ENCODE assay signal across 9 mouse cellular contexts in genomic region chr2:129471905-129472304, GRCm38 (mm10).
DNase-seq lines count a peak whose midpoint lies in the region; ATAC-seq and TF ChIP-seq lines count a peak whose summit lies in the region.
"Had no signal": no experiment of that assay in that cellular context is flagged by ENCODE, and none has a peak within 500 bp of the region (broad histone marks: within the 10 kb centered on the region; RNA-seq: fewer than 3 reads in every experiment).

No protein-coding gene starts in this region.

- no peak overlapping the region for H3K4me3 ChIP-seq in intestine, postnatal 0 days (ENCODE audit: low read depth, low read length)
- H3K4me3 ChIP-seq in intestine, embryonic 16.5 days (ENCODE audit: low read length), result no peak overlapping the region
- H3K4me3 ChIP-seq: embryonic facial prominence, embryonic 15.5 days; limb, embryonic 13.5 days had no signal

- H3K36me3 ChIP-seq in intestine, postnatal 0 days (ENCODE audit: control insufficient read depth, insufficient read depth), result no peaks in the 10 kb centered on the region
- H3K36me3 ChIP-seq in intestine, embryonic 16.5 days (ENCODE audit: control insufficient read depth, insufficient read depth, low read length), result no peaks in the 10 kb centered on the region
- H3K36me3 ChIP-seq: embryonic facial prominence, embryonic 15.5 days; limb, embryonic 13.5 days had no signal

- no peak for ATAC-seq in intestine, postnatal 0 days
- ATAC-seq in intestine, embryonic 16.5 days, result no peak
- peak; percentile 83 for ATAC-seq in megakaryocyte, adult 5-6 weeks (ENCODE audit: poor library complexity, severe bottlenecking)

- H3K27me3 ChIP-seq in intestine, postnatal 0 days (replicated peaks; ENCODE audit: control insufficient read depth, insufficient read depth, low read length), result no peaks in the 10 kb centered on the region
- H3K27me3 ChIP-seq in intestine, embryonic 16.5 days (replicated peaks; ENCODE audit: control insufficient read depth, insufficient read depth, low read length), result no peaks in the 10 kb centered on the region
- H3K27me3 ChIP-seq: embryonic facial prominence, embryonic 15.5 days; limb, embryonic 13.5 days had no signal

- H3K9ac ChIP-seq in intestine, postnatal 0 days (ENCODE audit: low read depth, low read length), result no peak overlapping the region
- no peak overlapping the region for H3K9ac ChIP-seq in intestine, embryonic 16.5 days (ENCODE audit: low read depth, low read length)
- H3K9ac ChIP-seq: embryonic facial prominence, embryonic 15.5 days; limb, embryonic 13.5 days had no signal

- WGBS in intestine, postnatal 0 days, result 20% methylated on average over 5 of the region's 5 CpGs
- WGBS in intestine, embryonic 16.5 days, result 20% methylated on average over 5 of the region's 5 CpGs

- peak; percentile 11 for DNase-seq in urinary bladder, postnatal 14 days (ENCODE audit: low spot score)
- no peak for DNase-seq in urinary bladder, postnatal 4 days (ENCODE audit: low spot score in 2 of 2)
- DNase-seq in embryo, embryonic 11 days, result peak; percentile 61
- no peak for DNase-seq in urinary bladder, adult 2 months (ENCODE audit: low spot score)

- no peak overlapping the region for H3K27ac ChIP-seq in intestine, postnatal 0 days (ENCODE audit: low read depth, low read length)
- H3K27ac ChIP-seq in intestine, embryonic 16.5 days (ENCODE audit: low read length), result no peak overlapping the region
- H3K27ac ChIP-seq: embryonic facial prominence, embryonic 15.5 days; limb, embryonic 13.5 days had no signal

- H3K4me1 ChIP-seq in intestine, postnatal 0 days (replicated peaks; ENCODE audit: control insufficient read depth, insufficient read depth, low read length), result no peaks in the 10 kb centered on the region
- no peaks in the 10 kb centered on the region for H3K4me1 ChIP-seq in intestine, embryonic 16.5 days (ENCODE audit: control insufficient read depth, insufficient read depth, low read length)
- H3K4me1 ChIP-seq: embryonic facial prominence, embryonic 15.5 days; limb, embryonic 13.5 days had no signal

- no peaks in the 10 kb centered on the region for H3K9me3 ChIP-seq in intestine, postnatal 0 days (ENCODE audit: control insufficient read depth)
- no peaks in the 10 kb centered on the region for H3K9me3 ChIP-seq in intestine, embryonic 16.5 days (ENCODE audit: control insufficient read depth, low read length)
- H3K9me3 ChIP-seq: embryonic facial prominence, embryonic 15.5 days; limb, embryonic 13.5 days had no signal

- no peak overlapping the region for H3K4me2 ChIP-seq in intestine, postnatal 0 days (replicated peaks; ENCODE audit: low read depth)
- H3K4me2 ChIP-seq in intestine, embryonic 16.5 days (ENCODE audit: low read depth, low read length), result no peak overlapping the region
- H3K4me2 ChIP-seq: embryonic facial prominence, embryonic 15.5 days; limb, embryonic 13.5 days had no signal

- peak; percentile 79 for TF ChIP-seq CTCF in intestine, postnatal 0 days (IDR thresholded peaks at IDR 0.05; ENCODE audit: low read depth)

Comparison
In these comparisons a context has a peak if more than half of its experiments do, and no peak if none do; other contexts are left out.
1. DNase-seq: peak in urinary bladder, postnatal 14 days (single experiment) and embryo, embryonic 11 days (single experiment); none in urinary bladder, postnatal 4 days (0 of 2) and urinary bladder, adult 2 months (single experiment).